Comparison of ENCODE assay signal across 9 mouse cellular contexts in the genomic region with DNA sequence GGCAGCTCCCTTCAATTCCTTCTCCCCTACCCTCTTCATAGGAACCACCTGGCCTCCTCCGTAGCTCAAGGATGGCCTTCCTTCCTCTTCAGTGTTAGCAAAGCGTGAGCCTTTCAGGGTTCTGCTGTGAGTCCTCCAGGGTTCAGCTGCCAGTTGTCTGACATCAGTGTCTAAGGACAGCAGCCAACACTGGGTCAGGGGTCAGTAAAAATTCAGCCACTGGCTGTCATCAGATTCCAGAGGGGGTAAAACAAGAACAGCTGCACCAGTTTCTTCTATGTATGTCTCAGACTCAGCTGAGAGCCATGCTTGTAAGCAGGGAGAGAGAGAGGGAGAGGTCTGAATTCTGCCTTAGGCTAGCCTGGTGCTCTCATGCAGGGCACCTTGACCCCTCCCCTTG.
A peak's percentile ranks its signal among the peaks of the same experiment; 100 is the strongest.
DNase-seq lines count a peak whose midpoint lies in the region; ATAC-seq and TF ChIP-seq lines count a peak whose summit lies in the region.
"Had no signal": no experiment of that assay in that cellular context is flagged by ENCODE, and none has a peak within 500 bp of the region (broad histone marks: within the 10 kb centered on the region; RNA-seq: fewer than 3 reads in every experiment).

No protein-coding gene starts in this region.

- DNase-seq in 3T3-L1 (ENCODE audit: low read depth, low spot score) = peak; percentile 66
- DNase-seq in adrenal gland, postnatal 10 days = peak; percentile 53
- no peak for DNase-seq in heart, postnatal 0 days (ENCODE audit: low spot score)
- peak; percentile 83 to 86 for DNase-seq in kidney, postnatal 4 days
- DNase-seq in ovary, postnatal 10 days (ENCODE audit: low spot score) = no peak
- DNase-seq: forebrain, postnatal 0 days had no signal

- no peak for TF ChIP-seq CTCF in heart, postnatal 0 days (IDR thresholded peaks at IDR 0.05; ENCODE audit: low read depth)

- peak; percentile 62 for ATAC-seq in heart, postnatal 0 days (ENCODE audit: insufficient read depth, low read depth)
- no peak for ATAC-seq in monocyte, adult 5-6 weeks (replicated peaks; ENCODE audit: insufficient number of reproducible peaks, low FRiP score, low TSS enrichment, poor library complexity, severe bottlenecking)
- no peak for ATAC-seq in hindbrain, embryonic 12.5 days (ENCODE audit: low FRiP score)
- ATAC-seq: forebrain, postnatal 0 days had no signal

- H3K36me3 ChIP-seq in heart, postnatal 0 days (replicated peaks; ENCODE audit: control insufficient read depth, insufficient read depth, low read length) = no peaks in the 10 kb centered on the region
- no peaks in the 10 kb centered on the region for H3K36me3 ChIP-seq in hindbrain, embryonic 12.5 days

- H3K4me2 ChIP-seq in heart, postnatal 0 days (ENCODE audit: low read depth, low read length) = no peak overlapping the region
- no peak overlapping the region for H3K4me2 ChIP-seq in hindbrain, embryonic 12.5 days (replicated peaks)

- H3K9me3 ChIP-seq in heart, postnatal 0 days (replicated peaks; ENCODE audit: control insufficient read depth, low read length) = no peaks in the 10 kb centered on the region
- no peaks in the 10 kb centered on the region for H3K9me3 ChIP-seq in hindbrain, embryonic 12.5 days (replicated peaks)

- no peak overlapping the region for H3K4me3 ChIP-seq in heart, postnatal 0 days (ENCODE audit: low read depth, low read length)
- no peak overlapping the region for H3K4me3 ChIP-seq in hindbrain, embryonic 12.5 days
- H3K4me3 ChIP-seq: layer of hippocampus, adult 2 months had no signal

- WGBS in heart, postnatal 0 days = 43% methylated on average over 2 of the region's 2 CpGs
- WGBS in hindbrain, embryonic 12.5 days = 72% methylated on average over 2 of the region's 2 CpGs

- no peak for TF ChIP-seq EP300 in heart, postnatal 0 days (IDR thresholded peaks at IDR 0.05; ENCODE audit: low read depth)

- no peaks in the 10 kb centered on the region for H3K27me3 ChIP-seq in heart, postnatal 0 days (ENCODE audit: control insufficient read depth, insufficient read depth, low read length)
- H3K27me3 ChIP-seq in hindbrain, embryonic 12.5 days = no peaks in the 10 kb centered on the region

- H3K27ac ChIP-seq in heart, postnatal 0 days (ENCODE audit: low read depth) = no peak overlapping the region
- no peak overlapping the region for H3K27ac ChIP-seq in hindbrain, embryonic 12.5 days
- H3K27ac ChIP-seq: layer of hippocampus, adult 2 months had no signal

- H3K9ac ChIP-seq in heart, postnatal 0 days (replicated peaks; ENCODE audit: low read depth, low read length) = no peak overlapping the region
- H3K9ac ChIP-seq in hindbrain, embryonic 12.5 days = no peak overlapping the region
- H3K9ac ChIP-seq: forebrain, postnatal 0 days had no signal

- H3K4me1 ChIP-seq in heart, postnatal 0 days (ENCODE audit: control insufficient read depth, insufficient read depth) = peaks cover 4% of the 10 kb centered on the region; the same call in 1 of the 2 replicates
- H3K4me1 ChIP-seq in hindbrain, embryonic 12.5 days = 0 out of 2 replicates have a peak, but pooled peaks cover 5% of the 10 kb centered on the region

Comparison
In these comparisons a context has a peak if more than half of its experiments do, and no peak if none do; other contexts are left out.
1. DNase-seq: peak in 3T3-L1 (single experiment), adrenal gland, postnatal 10 days (single experiment) and kidney, postnatal 4 days (2 of 2); none in heart, postnatal 0 days (single experiment) and ovary, postnatal 10 days (single experiment).